Mouse (Mus musculus): ENCODE results near the gene Abracl.

GRCm38 (mm10) chr10:18059807-18060206 lies 36.7 kb upstream of the Abracl start:
- TF ChIP-seq CTCF (IDR thresholded peaks at IDR 0.05; ENCODE audit: low read depth) (no peak), EP300 (optimal IDR thresholded peaks at IDR 0.05) (no peak)

Data from stomach, postnatal 0 days (tissue).